Mouse (Mus musculus): Measurements from ENCODE around the gene Ppp1cc. TPM values are rescaled to one million over a fixed set of nuclear protein-coding genes. Genes with fewer than 3 reads are reported as not detected.

Ppp1cc gene
- 414 TPM for polyA plus RNA-seq (2015; fragmentation: Illumina TruSeq; extraction: RNeasy Lipid Tissue Mini Kit (QIAGEN cat#74804); ENCODE audit: insufficient read depth, low replicate concordance)

GRCm38 (mm10) chr5:122157827-122158381 lies at the start of gene Ppp1cc:
TSS of gene Ppp1cc (plus strand) at chr5:122158278.

DNA sequence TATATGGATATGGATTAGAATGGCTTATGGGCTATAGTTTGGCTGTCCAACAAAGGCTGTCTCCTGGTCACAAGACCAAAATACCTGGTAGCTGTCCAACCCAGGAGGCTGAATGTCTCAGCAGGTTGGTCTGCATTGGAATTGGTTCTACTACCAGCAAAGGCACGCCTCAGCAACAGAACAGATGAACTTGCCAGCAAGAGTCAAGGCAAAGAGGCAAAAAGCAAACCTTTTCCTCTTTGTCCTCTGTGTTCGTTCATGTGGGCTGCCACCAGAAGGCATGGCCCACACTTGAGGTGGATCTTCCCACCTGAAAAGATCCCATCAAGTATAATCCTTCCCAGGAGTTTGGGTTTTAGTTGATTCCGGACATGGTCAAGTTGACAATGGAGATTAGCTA lies 17.4 kb upstream of the Ppp1cc start, which contains the start of gene Ccdc63:
Ccdc63 (minus strand) TSS at position 101 of the 400 bp plus-strand sequence.

DNA sequence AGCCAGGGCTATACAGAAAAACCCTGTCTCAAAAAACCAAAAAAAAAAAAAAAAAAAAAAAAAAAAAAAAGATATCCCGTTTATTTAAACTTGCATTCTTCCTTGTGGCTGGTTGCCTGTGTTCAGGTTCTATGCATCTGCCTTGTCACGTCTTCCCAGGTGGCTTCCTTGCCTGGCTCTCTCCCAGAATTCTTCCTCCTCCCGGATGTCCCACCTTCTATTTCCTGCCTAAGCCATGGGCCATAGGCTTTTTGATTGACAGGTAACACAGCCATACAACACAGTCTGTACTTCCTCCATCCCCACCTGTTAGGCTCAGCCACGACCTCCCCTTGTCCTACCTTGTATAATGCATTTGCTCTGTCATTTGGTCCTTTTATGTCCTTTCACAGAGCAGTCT lies 48.4 kb downstream of the Ppp1cc start, which contains the start of gene Hvcn1:
Hvcn1 (plus strand) TSS at position 330 of the 400 bp plus-strand sequence.

Other genes with a start within 250 kb of the Ppp1cc start
- 0.69 TPM for gene Cux2, start 108.2 kb upstream of the Ppp1cc start, polyA plus RNA-seq (2015; fragmentation: Illumina TruSeq; extraction: RNeasy Lipid Tissue Mini Kit (QIAGEN cat#74804); ENCODE audit: insufficient read depth, low replicate concordance)
- not detected for gene Myl2, start 57.3 kb upstream of the Ppp1cc start, polyA plus RNA-seq (2015; fragmentation: Illumina TruSeq; extraction: RNeasy Lipid Tissue Mini Kit (QIAGEN cat#74804); ENCODE audit: insufficient read depth, low replicate concordance)
- not detected for gene Ccdc63, start 17.5 kb upstream of the Ppp1cc start, polyA plus RNA-seq (2015; fragmentation: Illumina TruSeq; extraction: RNeasy Lipid Tissue Mini Kit (QIAGEN cat#74804); ENCODE audit: insufficient read depth, low replicate concordance)
- gene Hvcn1, start 48.5 kb downstream of the Ppp1cc start, polyA plus RNA-seq (2015; fragmentation: Illumina TruSeq; extraction: RNeasy Lipid Tissue Mini Kit (QIAGEN cat#74804); ENCODE audit: insufficient read depth, low replicate concordance) = 148 TPM
- gene Tctn1, start 106.2 kb downstream of the Ppp1cc start, polyA plus RNA-seq (2015; fragmentation: Illumina TruSeq; extraction: RNeasy Lipid Tissue Mini Kit (QIAGEN cat#74804); ENCODE audit: insufficient read depth, low replicate concordance) = 8.1 TPM
- gene Pptc7, start 126.1 kb downstream of the Ppp1cc start, polyA plus RNA-seq (2015; fragmentation: Illumina TruSeq; extraction: RNeasy Lipid Tissue Mini Kit (QIAGEN cat#74804); ENCODE audit: insufficient read depth, low replicate concordance) = 28.4 TPM
- gene Rad9b, start 196.0 kb downstream of the Ppp1cc start, polyA plus RNA-seq (2015; fragmentation: Illumina TruSeq; extraction: RNeasy Lipid Tissue Mini Kit (QIAGEN cat#74804); ENCODE audit: insufficient read depth, low replicate concordance) = 18.2 TPM
- gene Vps29, start 196.1 kb downstream of the Ppp1cc start, polyA plus RNA-seq (2015; fragmentation: Illumina TruSeq; extraction: RNeasy Lipid Tissue Mini Kit (QIAGEN cat#74804); ENCODE audit: insufficient read depth, low replicate concordance) = 105 TPM
- gene Gpn3, start 213.6 kb downstream of the Ppp1cc start, polyA plus RNA-seq (2015; fragmentation: Illumina TruSeq; extraction: RNeasy Lipid Tissue Mini Kit (QIAGEN cat#74804); ENCODE audit: insufficient read depth, low replicate concordance) = 20.2 TPM
- 9.8 TPM for gene Fam216a, start 214.1 kb downstream of the Ppp1cc start, polyA plus RNA-seq (2015; fragmentation: Illumina TruSeq; extraction: RNeasy Lipid Tissue Mini Kit (QIAGEN cat#74804); ENCODE audit: insufficient read depth, low replicate concordance)
- 404 TPM for gene Arpc3, start 233.6 kb downstream of the Ppp1cc start, polyA plus RNA-seq (2015; fragmentation: Illumina TruSeq; extraction: RNeasy Lipid Tissue Mini Kit (QIAGEN cat#74804); ENCODE audit: insufficient read depth, low replicate concordance)